Mouse (Mus musculus) thymus, adult 2 months (tissue): ENCODE measurements around the gene Arhgap23.

Experiments used
- CTCF ChIP-seq: fragments of 200-500 bp; IDR thresholded peaks from 2 replicates; pipeline ENCODE4 v1.5.1; 2012; ENCODE audit warnings: mild to moderate bottlenecking, control low read depth, low read length, moderate library complexity, borderline replicate concordance; ENCODE audit not compliant: control insufficient read depth, poor library complexity, insufficient read depth; ENCODE audit errors: extremely low read depth
- POLR2A ChIP-seq: fragments of 200-500 bp; IDR thresholded peaks from 2 replicates; pipeline ENCODE4 v1.6.1; 2012; ENCODE audit warnings: mild to moderate bottlenecking, low read length, control low read depth, moderate library complexity; ENCODE audit not compliant: control insufficient read depth, poor library complexity, insufficient read depth; ENCODE audit errors: extremely low read depth

- no peak for TF ChIP-seq POLR2A
- no peak for TF ChIP-seq CTCF
Observed at GRCm38 (mm10) chr11:97512511-97512910, 97.2 kb downstream of the Arhgap23 start.
